Mouse (Mus musculus) neural tube, embryonic 11.5 days (tissue): ENCODE measurements around the gene Paqr9. TPM values are rescaled to one million over a fixed set of nuclear protein-coding genes. Genes with fewer than 3 reads are reported as not detected.

ENCODE experiments used
- ATAC-seq: fragments of 200-750 bp; cut with Nextera tagmentation; 2 replicates; pipeline ENCODE4 v1.8.0; 2017; ENCODE audit warnings: moderate number of reproducible peaks, mild to moderate bottlenecking, moderate TSS enrichment, moderate library complexity; ENCODE audit not compliant: insufficient read depth, low FRiP score, low TSS enrichment
- DNase-seq: peaks from one replicate; pipeline ENCODE4 v3.0.0-alpha.2; 2015; ENCODE audit warnings: low spot score
- H3K27ac ChIP-seq: fragments of 300-500 bp; sonication (generic); 2 replicates; pipeline ENCODE4 v1.5.1; 2014; ENCODE audit warnings: low read depth, mild to moderate bottlenecking, low read length
- H3K27me3 ChIP-seq: fragments of 300-500 bp; sonication (generic); 2 replicates; pipeline ENCODE4 v1.6.1; 2014; ENCODE audit warnings: mild to moderate bottlenecking, low read length, mixed read lengths; ENCODE audit not compliant: control insufficient read depth, insufficient read depth
- H3K36me3 ChIP-seq: fragments of 300-500 bp; sonication (generic); 2 replicates; pipeline ENCODE4 v1.6.1; 2014; ENCODE audit warnings: mild to moderate bottlenecking, low read length, moderate library complexity, mixed read lengths; ENCODE audit not compliant: control insufficient read depth, insufficient read depth
- H3K4me1 ChIP-seq: fragments of 300-500 bp; sonication (generic); 2 replicates; pipeline ENCODE4 v1.6.1; 2014; ENCODE audit warnings: low read length, mixed read lengths; ENCODE audit not compliant: control insufficient read depth, insufficient read depth
- H3K4me2 ChIP-seq: fragments of 300-500 bp; sonication (generic); 2 replicates; pipeline ENCODE4 v1.6.1; 2014; ENCODE audit warnings: low read depth, mild to moderate bottlenecking, moderate library complexity
- H3K4me3 ChIP-seq: fragments of 300-500 bp; sonication (generic); 2 replicates; pipeline ENCODE4 v1.5.1; 2014; ENCODE audit warnings: low read depth, low read length
- H3K9ac ChIP-seq: fragments of 300-500 bp; sonication (generic); 2 replicates; pipeline ENCODE4 v1.6.1; 2014; ENCODE audit warnings: mild to moderate bottlenecking, low read length
- H3K9me3 ChIP-seq: fragments of 300-500 bp; sonication (generic); 2 replicates; pipeline ENCODE4 v1.6.1; 2016; ENCODE audit warnings: low read length; ENCODE audit not compliant: control insufficient read depth
- WGBS: fragments of 180-500 bp; shearing (Covaris S2); extraction: QIAGEN DNeasy Blood & Tissue Kit; methylation state at CpG from one replicate; pipeline ENCODE4 v1.1.7; 2014; 5-methylcytosine and 5-hydroxymethylcytosine counted together
- polyA plus RNA-seq: library from polyadenylated mRNA; unstranded; fragments of >200 nt; fragmentation: Nextera tagmentation; extraction: Ambion mirVana; gene quantifications from 2 replicates; pipeline ENCODE4 v1.2.1, GENCODE M21; 2014

The Paqr9 gene
- polyA plus RNA-seq, 1 experiment from 2014 or later: 0.80 TPM

GRCm38 (mm10) chr9:95541208-95541607 is 18.2 kb upstream of the Paqr9 start:
- Histone ChIP-seq H3K4me2 (no peak overlapping the region), H3K27me3 (no peaks in the 10 kb centered on the region), H3K27ac (no peak overlapping the region), H3K9ac (no peak overlapping the region), H3K36me3 (no peaks in the 10 kb centered on the region), H3K4me1 (no peaks in the 10 kb centered on the region), H3K4me3 (no peak overlapping the region), H3K9me3 (no peaks in the 10 kb centered on the region)
- no peak for DNase-seq
- ATAC-seq: no peak

- Histone ChIP-seq H3K4me1 (no peaks in the 10 kb centered on the region), H3K27me3 (no peaks in the 10 kb centered on the region), H3K27ac (no peak overlapping the region), H3K4me3 (no peak overlapping the region), H3K36me3 (no peaks in the 10 kb centered on the region), H3K9me3 (no peaks in the 10 kb centered on the region), H3K4me2 (no peak overlapping the region), H3K9ac (no peak overlapping the region)
- DNase-seq: no peak
- 82% methylated on average over 15 of the region's 15 CpGs for WGBS
- no peak for ATAC-seq
Measured at GRCm38 (mm10) chr9:95541650-95542432, 17.6 kb upstream of the Paqr9 start.

GRCm38 (mm10) chr9:95542475-95542874 is 17.0 kb upstream of the Paqr9 start:
- WGBS: 81% methylated on average over 6 of the region's 6 CpGs
- Histone ChIP-seq H3K4me1 (no peaks in the 10 kb centered on the region), H3K27ac (no peak overlapping the region), H3K27me3 (no peaks in the 10 kb centered on the region), H3K36me3 (no peaks in the 10 kb centered on the region), H3K4me3 (no peak overlapping the region), H3K9me3 (no peaks in the 10 kb centered on the region), H3K4me2 (no peak overlapping the region), H3K9ac (no peak overlapping the region)
- DNase-seq (no peak), ATAC-seq (no peak)

GRCm38 (mm10) chr9:95544598-95544997 is 14.9 kb upstream of the Paqr9 start:
- H3K4me2 ChIP-seq: no peak overlapping the region
- no peaks in the 10 kb centered on the region for H3K36me3 ChIP-seq
- no peaks in the 10 kb centered on the region for H3K27me3 ChIP-seq
- no peak overlapping the region for H3K4me3 ChIP-seq
- DNase-seq (no peak), ATAC-seq (no peak)
- 94% methylated on average over 4 of the region's 4 CpGs for WGBS
- no peaks in the 10 kb centered on the region for H3K9me3 ChIP-seq
- H3K9ac ChIP-seq: no peak overlapping the region
- H3K27ac ChIP-seq: no peak overlapping the region
- H3K4me1 ChIP-seq: no peaks in the 10 kb centered on the region

- WGBS: 74% methylated on average over 7 of the region's 7 CpGs
- H3K36me3 ChIP-seq: no peaks in the 10 kb centered on the region
- no peak overlapping the region for H3K4me3 ChIP-seq
- H3K27ac ChIP-seq: no peak overlapping the region
- no peaks in the 10 kb centered on the region for H3K9me3 ChIP-seq
- ATAC-seq (no peak), DNase-seq (no peak)
- H3K4me2 ChIP-seq: no peak overlapping the region
- no peaks in the 10 kb centered on the region for H3K27me3 ChIP-seq
- no peaks in the 10 kb centered on the region for H3K4me1 ChIP-seq
- no peak overlapping the region for H3K9ac ChIP-seq
Measured at GRCm38 (mm10) chr9:95546679-95547078, 12.8 kb upstream of the Paqr9 start.

GRCm38 (mm10) chr9:95549626-95550411 is 9.6 kb upstream of the Paqr9 start:
- ATAC-seq (no peak), DNase-seq (no peak)
- Histone ChIP-seq H3K27me3 (no peaks in the 10 kb centered on the region), H3K27ac (no peak overlapping the region), H3K9me3 (no peaks in the 10 kb centered on the region), H3K4me2 (no peak overlapping the region), H3K9ac (no peak overlapping the region), H3K4me1 (no peaks in the 10 kb centered on the region), H3K36me3 (no peaks in the 10 kb centered on the region), H3K4me3 (no peak overlapping the region)
- WGBS: 68% methylated on average over 15 of the region's 15 CpGs

GRCm38 (mm10) chr9:95550856-95551774 is 8.3 kb upstream of the Paqr9 start:
- no peaks in the 10 kb centered on the region for H3K9me3 ChIP-seq
- no peak overlapping the region for H3K27ac ChIP-seq
- no peaks in the 10 kb centered on the region for H3K36me3 ChIP-seq
- no peaks in the 10 kb centered on the region for H3K27me3 ChIP-seq
- H3K4me3 ChIP-seq: no peak overlapping the region
- 71% methylated on average over 9 of the region's 9 CpGs for WGBS
- no peak overlapping the region for H3K4me2 ChIP-seq
- no peaks in the 10 kb centered on the region for H3K4me1 ChIP-seq
- no peak overlapping the region for H3K9ac ChIP-seq
- ATAC-seq (no peak), DNase-seq (no peak)

GRCm38 (mm10) chr9:95552175-95552705 is 7.2 kb upstream of the Paqr9 start:
- Histone ChIP-seq H3K4me1 (no peaks in the 10 kb centered on the region), H3K27ac (no peak overlapping the region), H3K9ac (no peak overlapping the region), H3K4me2 (no peak overlapping the region), H3K27me3 (no peaks in the 10 kb centered on the region), H3K9me3 (no peaks in the 10 kb centered on the region), H3K36me3 (no peaks in the 10 kb centered on the region), H3K4me3 (no peak overlapping the region)
- no peak for DNase-seq
- WGBS: 77% methylated on average over 10 of the region's 10 CpGs
- ATAC-seq: no peak
